Mouse (Mus musculus): ENCODE results near the gene Fbxo4. TPM values are rescaled to one million over a fixed set of nuclear protein-coding genes. Genes with fewer than 3 reads are reported as not detected.
A peak's percentile ranks its signal among the peaks of the same experiment; 100 is the strongest.

Gene Fbxo4
- total RNA-seq, 1 experiment from 2014 or later: 25.8 TPM

GRCm38 (mm10) chr15:3978279-3978678 is 1.1 kb downstream of the Fbxo4 start:
- DNase-seq: no peak

- DNase-seq: no peak
Measured at GRCm38 (mm10) chr15:3973300-3973699, 6.1 kb downstream of the Fbxo4 start.

- no peak for DNase-seq
Measured at GRCm38 (mm10) chr15:3970193-3970592, 9.2 kb downstream of the Fbxo4 start.

GRCm38 (mm10) chr15:3969743-3970142 is 9.6 kb downstream of the Fbxo4 start:
- DNase-seq: no peak

- peak; percentile 9 for DNase-seq
Measured at GRCm38 (mm10) chr15:3962251-3962650, 17.1 kb downstream of the Fbxo4 start.

- DNase-seq: no peak
Measured at GRCm38 (mm10) chr15:3960094-3960493, 19.3 kb downstream of the Fbxo4 start.

GRCm38 (mm10) chr15:3957982-3958381 is 21.4 kb downstream of the Fbxo4 start:
- DNase-seq: peak; percentile 34

GRCm38 (mm10) chr15:3954971-3955370 is 24.4 kb downstream of the Fbxo4 start:
- peak; percentile 13 for DNase-seq

- DNase-seq: no peak
Measured at GRCm38 (mm10) chr15:3938132-3938531, 41.2 kb downstream of the Fbxo4 start.

GRCm38 (mm10) chr15:3936056-3936455 is 43.3 kb downstream of the Fbxo4 start:
- no peak for DNase-seq

GRCm38 (mm10) chr15:3933466-3933865 is 45.9 kb downstream of the Fbxo4 start:
- no peak for DNase-seq

- no peak for DNase-seq
Measured at GRCm38 (mm10) chr15:3931931-3932330, 47.4 kb downstream of the Fbxo4 start.

Other genes with a start within 250 kb of the Fbxo4 start
- gene AW549877, start 16.2 kb upstream of the Fbxo4 start, total RNA-seq (2021): 51.8 and 72.3 TPM in 2 replicates
- 145 and 173 TPM in 2 replicates for gene Oxct1, start 46.8 kb upstream of the Fbxo4 start, total RNA-seq (2021)